Mouse (Mus musculus) erythroblast, adult 5-6 weeks (primary cell): ENCODE results near the gene Lamp1. TPM values are rescaled to one million over a fixed set of nuclear protein-coding genes. Genes with fewer than 3 reads are reported as not detected.
A peak's percentile ranks its signal among the peaks of the same experiment; 100 is the strongest.

Experiments
- ATAC-seq: replicated peaks from 2 replicates; pipeline ENCODE4 v1.8.0; 2016; ENCODE audit warnings: moderate number of reproducible peaks, mild to moderate bottlenecking, moderate TSS enrichment, inconsistent platforms; ENCODE audit not compliant: poor library complexity, low FRiP score, severe bottlenecking
- total RNA-seq, 2 experiments: library from RNA; stranded (forward) in 1 of 2; stranded (reverse) in 1 of 2; fragments of 150-400 nt in 1 of 2; fragments of 200-764, 138-1000 nt in 1 of 2; gene quantifications; 2 replicates each; pipeline versions ENCODE4 v1.2.3 to v1.2.4; 2015 to 2017; ENCODE audit warnings: low replicate concordance in 2 of 2

Lamp1 gene
- total RNA-seq (2015; ENCODE audit: low replicate concordance), result 101 and 131 TPM in 2 replicates
- 103 and 130 TPM in 2 replicates for total RNA-seq (2017; ENCODE audit: low replicate concordance)

DNA sequence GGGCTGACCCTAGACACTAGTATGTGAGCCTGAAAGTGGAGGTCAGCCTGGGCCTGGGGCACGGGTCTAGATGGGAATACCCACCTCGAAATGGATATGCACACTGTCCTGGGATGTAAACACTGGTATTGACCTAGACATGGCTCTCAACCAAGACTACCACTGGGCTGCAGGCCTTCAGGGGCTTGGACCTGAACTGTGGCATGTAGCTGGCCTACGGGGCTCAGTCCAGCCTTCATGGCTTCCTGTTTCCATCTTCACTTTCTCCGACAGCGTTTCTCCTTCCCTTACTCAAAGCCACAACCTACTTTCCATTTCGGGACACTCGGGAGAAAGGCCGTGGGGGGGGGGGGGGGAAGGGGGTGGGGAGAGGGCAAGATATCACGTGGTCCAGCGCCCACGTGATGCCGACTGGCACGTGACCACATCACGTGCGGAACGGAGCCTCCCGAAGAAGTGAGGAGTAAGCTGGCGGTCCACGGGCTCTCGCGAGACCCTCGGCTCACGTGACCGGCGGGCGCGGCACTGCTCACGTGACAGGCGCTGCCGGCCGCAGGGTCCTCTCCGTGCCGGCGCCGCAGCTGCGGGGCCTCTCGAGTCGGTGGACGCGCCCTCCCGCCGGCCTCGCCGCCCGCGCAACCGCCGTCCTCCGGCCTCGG lies at the start of gene Lamp1:
Gene Lamp1 (plus strand): TSS at position 444 of the 659 bp plus-strand sequence.
- ATAC-seq, result peak; percentile 85

GRCm38 (mm10) chr8:13109416-13109960 lies 49.5 kb upstream of the Lamp1 start:
- ATAC-seq, result no peak

DNA sequence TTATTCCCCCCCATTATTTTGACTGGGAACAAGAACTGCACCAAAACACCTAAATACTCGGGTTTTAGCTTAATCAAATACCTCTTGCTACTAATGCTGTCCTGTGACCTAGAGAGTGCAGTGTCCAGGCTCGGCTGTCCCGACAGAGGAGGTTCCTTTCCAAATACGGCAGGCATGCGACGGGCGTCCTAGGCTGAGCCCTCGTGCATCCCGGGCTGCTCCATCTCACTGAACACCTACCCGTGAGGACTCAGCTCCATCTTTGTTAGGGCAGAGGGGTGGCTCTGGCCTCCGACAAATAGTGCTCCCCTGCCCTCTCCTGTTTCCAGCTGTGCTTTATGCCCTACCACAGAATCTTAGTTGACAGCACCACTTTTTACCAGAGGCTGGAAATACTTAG lies 47.0 kb upstream of the Lamp1 start:
- no peak for ATAC-seq

DNA sequence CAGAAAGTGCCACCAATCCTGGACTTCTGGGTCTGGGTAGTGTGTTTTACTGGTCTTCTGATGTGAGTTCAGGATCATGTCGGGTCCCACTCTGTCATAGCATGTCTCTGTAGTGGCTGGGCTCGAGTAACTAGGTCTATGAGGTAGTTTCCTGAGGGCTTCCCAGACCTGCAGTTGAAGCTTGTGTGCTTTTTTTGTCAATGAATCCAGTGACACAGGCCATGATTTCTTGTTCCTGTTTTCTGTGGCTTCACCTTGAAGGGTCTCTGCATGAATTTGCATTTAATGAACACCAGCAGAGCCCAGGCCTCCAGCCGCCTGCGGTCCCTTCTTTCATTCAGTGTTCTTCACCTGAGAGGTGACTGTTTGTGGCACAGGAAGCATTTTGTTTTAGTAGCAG lies 45.7 kb upstream of the Lamp1 start:
- ATAC-seq, result no peak

DNA sequence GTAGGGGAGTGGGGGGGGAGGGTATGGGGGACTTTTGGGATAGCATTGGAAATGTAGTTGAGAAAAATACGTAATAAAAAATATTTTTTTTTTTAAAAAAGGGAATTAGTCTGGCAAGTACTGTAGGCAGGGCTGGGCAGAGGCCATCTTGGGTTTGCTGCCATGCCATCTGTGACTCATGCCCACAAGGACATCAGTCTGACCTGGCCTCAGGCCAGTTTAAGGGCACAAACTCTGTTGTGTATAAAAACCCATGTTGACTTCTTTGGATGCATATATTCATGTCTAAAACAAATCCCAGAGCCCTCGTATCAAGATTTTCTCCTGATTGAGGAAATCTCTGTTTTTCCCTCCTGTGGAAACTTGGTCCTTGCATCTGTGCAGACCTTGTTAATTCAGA lies 41.9 kb upstream of the Lamp1 start:
- no peak for ATAC-seq

DNA sequence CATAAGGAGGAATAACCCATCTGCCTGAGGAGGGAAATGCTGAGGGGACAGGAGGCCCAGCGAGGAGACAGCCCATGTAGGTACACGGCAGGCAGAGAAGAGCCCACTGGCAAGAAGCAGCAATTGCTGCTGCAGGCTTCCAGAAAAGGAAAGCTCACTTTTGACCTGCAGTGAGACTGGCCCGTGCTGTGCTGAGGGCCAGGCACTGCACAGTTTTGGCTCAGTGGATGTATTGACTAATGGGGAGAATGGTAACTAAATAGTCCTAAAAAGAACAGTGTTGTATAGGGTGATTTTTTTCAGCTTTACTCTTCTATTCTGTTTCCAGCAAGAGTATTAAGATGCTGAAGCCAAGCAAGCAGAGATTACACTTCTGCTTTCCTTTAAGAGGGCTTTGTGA lies 40.4 kb upstream of the Lamp1 start:
- no peak for ATAC-seq

DNA sequence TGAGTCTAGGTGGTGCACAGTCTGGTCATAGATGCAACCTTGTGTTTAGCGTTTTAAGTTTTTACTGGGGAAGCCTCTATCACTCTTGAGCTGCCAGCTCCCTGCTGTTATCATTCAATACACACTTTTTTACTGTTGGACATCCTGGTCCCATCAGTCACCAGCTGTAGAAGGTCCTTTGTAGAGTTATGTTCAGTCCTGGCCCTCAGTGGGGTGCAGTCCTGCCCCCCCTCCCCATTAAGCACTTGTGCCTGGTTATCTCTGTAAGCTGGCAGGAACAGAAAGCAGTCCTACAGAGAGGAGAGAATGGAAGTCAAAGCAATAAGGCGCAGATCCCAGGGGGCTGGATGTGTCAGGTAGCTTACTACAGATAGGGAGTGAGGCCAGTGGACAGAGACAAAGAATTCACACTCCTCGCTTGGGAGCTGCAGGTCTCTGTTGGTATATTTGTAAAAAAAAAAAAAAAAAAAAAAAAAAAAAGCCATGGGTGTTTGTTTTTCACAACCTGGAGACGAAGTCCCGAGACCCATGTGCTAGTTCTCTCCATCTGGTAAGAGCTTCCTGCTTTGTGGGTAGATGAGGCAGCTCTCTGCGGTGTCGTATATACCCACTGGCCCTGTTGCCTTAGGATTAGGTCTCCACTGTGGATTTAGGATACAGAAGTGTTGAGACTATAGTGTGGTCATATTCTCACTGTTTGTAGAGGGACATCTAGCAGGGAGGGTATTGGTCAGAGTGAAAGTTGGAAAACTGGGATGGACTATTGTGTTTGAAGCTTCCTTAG lies 37.9 kb upstream of the Lamp1 start:
- peak; percentile 71 for ATAC-seq

DNA sequence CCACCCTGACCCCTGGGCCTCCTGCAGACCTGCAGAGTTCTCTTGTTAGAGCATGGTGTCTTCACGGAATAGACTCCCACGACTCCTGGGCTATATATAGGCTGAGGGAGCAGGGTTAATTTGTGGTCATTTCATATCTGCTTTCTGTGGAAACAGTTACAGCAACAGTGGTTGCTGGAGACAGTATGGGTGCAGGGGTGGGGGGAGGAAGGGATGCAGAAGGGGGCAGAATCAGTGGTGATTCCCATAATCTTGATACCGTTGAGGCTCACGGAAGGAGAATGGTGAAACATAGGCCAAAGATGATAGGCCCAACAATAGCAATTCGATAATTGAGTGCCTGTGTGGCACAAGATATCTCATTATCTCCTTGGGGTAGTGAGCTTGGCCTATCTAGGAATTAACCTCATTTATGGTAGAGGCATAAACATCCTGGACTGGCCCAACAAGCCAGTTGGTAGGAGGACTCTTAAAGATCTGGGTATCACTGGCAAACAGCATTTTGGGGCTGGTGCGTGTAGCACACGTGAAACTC lies 36.0 kb upstream of the Lamp1 start:
- no peak for ATAC-seq

DNA sequence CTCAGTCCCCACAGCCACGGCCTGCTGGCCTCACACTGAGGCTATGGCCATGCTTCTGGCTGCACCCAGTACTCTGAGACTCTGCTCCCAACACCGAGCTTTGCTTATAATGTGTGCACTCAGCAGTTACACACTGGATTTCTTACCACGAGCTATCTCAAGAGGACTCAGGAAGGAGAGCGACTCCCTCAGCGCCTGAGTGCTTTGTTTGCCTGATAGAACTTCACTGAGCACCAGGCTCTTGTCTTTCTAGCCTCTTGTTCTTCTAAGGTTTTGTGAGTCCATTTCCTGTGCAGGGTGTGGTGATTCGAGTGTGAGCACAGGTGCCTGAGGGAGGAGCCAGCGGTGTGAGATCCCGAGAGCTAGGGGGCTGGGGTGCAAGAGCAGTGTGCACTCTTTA lies 34.1 kb upstream of the Lamp1 start:
- ATAC-seq, result no peak

DNA sequence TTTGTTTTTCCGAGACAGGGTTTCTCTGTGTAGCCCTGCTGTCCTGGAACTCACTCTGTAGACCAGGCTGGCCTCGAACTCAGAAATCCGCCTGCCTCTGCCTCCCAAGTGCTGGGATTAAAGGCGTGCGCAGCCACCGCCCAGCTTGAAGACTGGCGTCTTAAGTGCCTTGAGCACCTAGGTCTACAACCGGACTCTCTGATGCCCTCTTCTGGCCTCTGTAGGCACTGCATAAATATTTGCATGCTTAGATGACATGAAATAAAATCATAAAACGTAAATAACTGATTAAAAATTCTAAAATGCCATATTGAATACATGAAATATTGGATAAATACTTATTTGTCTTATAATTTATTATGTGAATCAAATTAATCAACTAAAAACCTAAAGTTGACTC lies 26.7 kb upstream of the Lamp1 start:
- ATAC-seq, result peak; percentile 85

- ATAC-seq, result no peak
Measured at GRCm38 (mm10) chr8:13139641-13140182, 19.2 kb upstream of the Lamp1 start.

DNA sequence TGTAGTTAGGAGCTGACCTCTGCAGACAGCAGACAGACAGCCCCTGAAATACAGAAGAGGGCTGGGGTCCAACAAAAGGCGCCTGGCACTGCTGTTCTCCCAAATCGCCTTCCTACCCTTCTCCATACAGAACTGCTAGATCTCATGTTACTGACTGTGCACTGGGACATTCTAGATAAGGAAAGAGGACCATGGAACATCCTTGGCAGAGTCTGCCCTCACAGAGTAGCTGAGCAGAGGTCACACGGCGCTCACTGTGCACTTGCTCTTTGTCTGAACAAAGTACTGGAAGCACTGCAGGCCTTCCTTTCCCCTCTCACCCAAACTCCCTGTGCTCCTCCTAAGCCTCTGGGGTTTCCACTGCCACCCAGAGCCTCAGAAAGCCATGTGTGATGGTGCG lies 17.3 kb upstream of the Lamp1 start:
- ATAC-seq, result no peak

GRCm38 (mm10) chr8:13148476-13148875 lies 10.5 kb upstream of the Lamp1 start:
- no peak for ATAC-seq

DNA sequence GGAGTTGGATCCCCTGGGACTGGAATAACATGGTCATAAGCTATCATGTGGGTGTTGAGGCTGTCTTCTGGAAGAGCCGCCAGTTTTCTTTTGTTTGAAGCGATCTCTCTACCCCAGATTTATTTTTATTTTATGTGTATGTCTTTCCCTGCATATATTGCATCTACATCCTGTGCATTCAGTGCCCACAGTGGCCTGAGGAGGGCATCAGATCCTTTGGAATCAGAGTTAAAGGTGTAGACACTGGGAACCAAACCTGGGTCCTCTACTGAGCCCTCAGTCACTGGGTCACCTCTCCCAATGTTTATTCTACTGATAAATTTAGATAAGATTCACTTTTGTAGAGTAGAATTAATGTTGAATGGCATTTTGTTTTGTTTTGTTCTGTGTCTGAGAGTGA lies 9.7 kb upstream of the Lamp1 start:
- ATAC-seq, result no peak

- ATAC-seq, result no peak
Measured at GRCm38 (mm10) chr8:13149866-13150265, 9.1 kb upstream of the Lamp1 start.

GRCm38 (mm10) chr8:13150929-13151328 lies 8.0 kb upstream of the Lamp1 start:
- ATAC-seq, result 0 out of 2 replicates have a peak, but pooled peaks have one; percentile 3

- no peak for ATAC-seq
Measured at GRCm38 (mm10) chr8:13154099-13154498, 4.9 kb upstream of the Lamp1 start.

- ATAC-seq, result no peak
Measured at GRCm38 (mm10) chr8:13155358-13155757, 3.6 kb upstream of the Lamp1 start.

- ATAC-seq, result no peak
Measured at GRCm38 (mm10) chr8:13156327-13157097, 2.4 kb upstream of the Lamp1 start.

GRCm38 (mm10) chr8:13159377-13159881 lies 468 bp downstream of the Lamp1 start:
- ATAC-seq, result peak; percentile 64
